Mouse (Mus musculus) ovary, adult 10 weeks (tissue): ENCODE data around the gene Ifnlr1. TPM values are rescaled to one million over a fixed set of nuclear protein-coding genes. Genes with fewer than 3 reads are reported as not detected.

Experiments used
- polyA plus RNA-seq: library from polyadenylated mRNA; stranded (reverse); fragments of 350-450 nt; fragmentation: Illumina TruSeq; extraction: RNeasy Lipid Tissue Mini Kit (QIAGEN cat#74804); gene quantifications from one replicate; pipeline ENCODE4 v1.2.3, GENCODE M21; 2014

Ifnlr1 gene
- polyA plus RNA-seq = 0.57 TPM

DNA sequence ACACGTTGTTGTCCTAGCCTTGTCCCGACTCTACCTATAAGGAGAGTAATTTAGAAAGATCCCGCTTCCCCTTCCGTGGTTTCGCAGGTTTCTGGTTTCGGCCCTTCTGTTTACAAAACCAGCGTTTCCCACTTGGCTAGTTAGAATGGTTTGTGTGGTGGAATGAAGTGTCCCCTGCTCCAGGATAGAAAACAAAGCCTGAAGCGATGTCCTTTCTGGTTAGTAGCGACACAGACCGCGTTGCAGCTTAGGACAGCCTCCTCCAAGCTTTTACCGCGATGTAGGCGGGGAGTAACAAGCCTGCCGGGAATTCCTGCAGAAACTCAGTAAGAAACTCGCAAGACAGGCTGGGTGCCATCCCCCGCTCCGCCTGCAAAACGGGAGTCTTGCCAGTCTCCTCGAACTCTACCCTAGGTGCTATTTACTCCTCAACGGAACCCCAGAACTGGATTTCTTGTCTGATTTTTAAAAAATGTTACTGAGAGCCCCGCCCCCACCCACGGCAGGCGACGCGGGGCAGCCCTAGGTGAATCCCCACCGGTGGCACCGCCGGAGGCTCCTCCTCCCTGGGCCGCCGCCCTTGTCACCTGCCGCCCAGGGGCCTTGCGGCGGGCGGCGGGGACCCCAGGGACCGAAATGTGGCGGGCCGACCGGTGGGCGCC lies at the start of gene Ifnlr1:
Gene Ifnlr1, plus strand, starts transcription at position 382 of the 662 bp plus-strand sequence.

DNA sequence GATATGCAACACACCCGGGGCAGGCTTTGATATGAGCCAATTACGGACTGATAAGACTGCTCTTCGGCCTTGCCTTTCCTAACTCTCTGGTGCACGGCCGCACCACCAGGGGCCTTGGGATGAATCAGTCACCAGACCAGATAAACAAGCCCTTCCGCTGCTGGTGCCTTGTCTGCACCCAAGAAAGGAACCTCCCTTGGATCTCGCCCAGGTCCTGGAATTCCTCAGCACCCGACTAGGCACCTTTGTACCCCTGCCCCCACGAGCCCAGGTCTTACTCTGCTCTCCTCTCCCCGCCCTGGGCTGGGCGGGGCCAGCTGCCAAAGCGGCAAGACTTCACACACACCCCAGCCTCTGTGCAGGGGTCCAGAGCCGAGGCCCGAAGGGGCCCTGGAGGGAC lies 41.7 kb downstream of the Ifnlr1 start, which contains the start of gene Il22ra1:
Gene Il22ra1, plus strand, starts transcription at position 356 of the 400 bp plus-strand sequence.

Other genes starting within 250 kb of the Ifnlr1 start
- gene Stpg1, start 191.5 kb upstream of the Ifnlr1 start, polyA plus RNA-seq = not detected
- gene Nipal3, start 191.2 kb upstream of the Ifnlr1 start, polyA plus RNA-seq = 2.6 TPM
- 0.26 TPM for gene Grhl3, start 112.7 kb upstream of the Ifnlr1 start, polyA plus RNA-seq
- gene Il22ra1, start 41.9 kb downstream of the Ifnlr1 start, polyA plus RNA-seq = not detected
- gene Myom3, start 73.4 kb downstream of the Ifnlr1 start, polyA plus RNA-seq = not detected
- 390 TPM for gene Srsf10, start 169.5 kb downstream of the Ifnlr1 start, polyA plus RNA-seq
- 481 TPM for gene Pnrc2, start 187.6 kb downstream of the Ifnlr1 start, polyA plus RNA-seq
- 0.34 TPM for gene Cnr2, start 209.1 kb downstream of the Ifnlr1 start, polyA plus RNA-seq
- gene Fuca1, start 234.4 kb downstream of the Ifnlr1 start, polyA plus RNA-seq = 13.7 TPM